Mouse (Mus musculus) embryo, embryonic 9.5 days (tissue): Measurements from ENCODE around the gene Pde1c.

ENCODE experiments used
- DNase-seq: peaks from one replicate; pipeline ENCODE4 v3.0.0-alpha.2; 2017; ENCODE audit errors: extremely low spot score

Gene Pde1c

GRCm38 (mm10) chr6:56098427-56098826 lies 470.5 kb downstream of the Pde1c start:
- no peak for DNase-seq

- DNase-seq, result no peak
Observed at GRCm38 (mm10) chr6:56076378-56076805, 492.5 kb downstream of the Pde1c start.

GRCm38 (mm10) chr6:56068516-56068915 lies 500.4 kb downstream of the Pde1c start:
- DNase-seq, result no peak

GRCm38 (mm10) chr6:56066632-56067282 lies 502.1 kb downstream of the Pde1c start:
- peak; percentile 32 for DNase-seq

- DNase-seq, result no peak
Observed at GRCm38 (mm10) chr6:56063736-56064135, 505.2 kb downstream of the Pde1c start.

DNA sequence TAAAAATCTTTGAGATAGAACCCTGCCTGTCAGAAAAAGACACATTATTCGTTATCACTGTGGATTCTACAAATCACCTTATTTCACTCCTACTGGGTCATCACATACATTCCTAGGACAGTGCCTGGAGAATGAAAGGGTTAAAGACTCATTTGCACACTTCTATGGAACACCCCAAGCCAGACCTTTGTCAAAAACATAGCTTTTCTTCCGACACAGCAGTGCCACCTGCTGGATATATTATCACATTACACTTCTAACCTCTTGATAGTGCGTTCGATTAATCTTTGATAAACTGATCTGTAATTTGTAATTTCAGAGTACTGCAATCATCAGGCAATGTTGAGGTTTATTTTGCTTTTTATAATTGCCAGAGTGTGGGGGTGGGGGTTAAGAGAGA lies 519.8 kb downstream of the Pde1c start:
- peak; percentile 47 for DNase-seq

DNA sequence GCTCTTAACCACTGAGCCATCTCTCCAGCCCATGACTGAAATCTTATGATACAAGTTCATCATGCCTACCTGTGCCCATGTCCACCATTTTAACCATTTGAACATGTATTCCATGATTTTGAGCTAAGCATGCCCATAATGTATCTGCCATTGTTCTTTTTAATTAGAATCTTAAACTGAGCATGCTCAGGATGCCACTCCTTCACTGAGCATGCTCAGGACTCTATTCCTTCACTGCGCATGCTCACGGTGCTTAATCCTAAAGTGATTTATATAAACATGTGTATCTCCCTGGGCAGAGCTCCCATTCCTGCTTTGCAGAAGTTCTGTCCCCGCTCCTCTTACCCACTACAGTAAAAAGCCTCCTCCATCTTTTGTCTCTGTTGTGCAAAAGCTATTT lies 520.3 kb downstream of the Pde1c start:
- DNase-seq, result no peak

- DNase-seq, result no peak
Observed at GRCm38 (mm10) chr6:56044716-56045115, 524.2 kb downstream of the Pde1c start.

DNA sequence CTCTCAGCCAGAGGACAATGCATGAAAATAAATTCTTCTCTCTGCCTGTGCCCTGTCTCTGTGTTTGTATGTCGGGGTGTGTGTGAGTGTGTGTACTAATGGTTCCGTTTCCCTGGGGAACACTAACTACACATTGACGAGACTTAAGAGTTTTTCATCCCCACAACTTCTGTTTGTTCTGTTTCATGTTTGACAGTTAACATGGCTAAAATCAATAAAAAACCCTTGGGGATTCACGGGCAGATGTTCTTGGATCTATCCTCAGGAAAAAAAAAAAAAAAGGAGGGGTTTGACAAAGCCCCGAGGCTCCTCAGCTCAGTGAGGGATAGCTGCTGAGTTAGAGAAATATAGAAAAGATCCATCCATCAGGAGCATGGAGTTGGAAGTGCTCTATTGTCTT lies 524.6 kb downstream of the Pde1c start:
- DNase-seq, result no peak

DNA sequence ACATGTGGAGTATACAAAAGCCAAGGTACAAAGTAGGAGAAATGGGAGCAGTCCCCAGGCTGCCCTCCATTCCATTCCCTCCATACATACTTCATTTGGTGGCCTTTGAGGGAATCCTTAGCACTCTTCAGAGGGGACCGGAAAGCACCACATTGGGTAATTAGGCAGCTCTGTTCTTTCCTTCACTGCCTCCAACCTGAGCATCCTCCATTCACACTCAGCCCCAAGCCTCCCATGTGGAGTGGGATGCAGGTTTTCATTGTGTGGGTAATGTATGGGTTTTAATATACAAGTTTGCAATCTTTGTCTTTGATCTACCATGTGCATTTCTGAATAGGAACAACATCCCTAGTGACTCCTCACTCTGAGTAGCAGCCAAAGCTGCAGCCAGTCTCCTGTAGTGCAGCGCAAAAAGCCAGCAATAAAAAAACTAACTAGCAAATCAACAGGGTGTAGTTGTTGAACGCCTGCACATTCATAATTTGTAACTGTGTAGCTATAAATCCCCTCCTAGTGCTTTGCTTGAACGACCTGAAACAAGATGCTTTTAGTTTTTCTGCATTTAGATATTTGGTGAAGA lies 529.3 kb downstream of the Pde1c start:
- no peak for DNase-seq

DNA sequence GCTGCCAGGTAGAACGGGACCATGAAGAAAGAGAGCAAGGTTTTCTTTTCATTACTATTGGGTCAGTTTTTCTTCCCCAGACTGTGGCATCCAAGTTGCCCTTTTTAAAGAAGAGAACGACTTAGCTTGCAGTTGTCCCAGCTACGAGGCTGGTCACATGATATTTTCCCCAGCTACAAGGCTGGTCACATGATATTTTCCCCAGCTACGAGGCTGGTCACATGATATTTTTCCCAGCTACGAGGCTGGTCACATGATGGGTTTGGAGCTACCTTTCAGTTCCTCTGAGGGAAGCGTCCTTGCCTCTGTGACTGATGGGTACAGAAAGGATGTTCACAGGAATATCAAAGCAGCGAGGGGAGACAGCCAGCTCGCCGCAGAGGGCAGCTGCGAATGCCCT lies 533.8 kb downstream of the Pde1c start:
- no peak for DNase-seq

- DNase-seq, result no peak
Observed at GRCm38 (mm10) chr6:56032231-56032630, 536.7 kb downstream of the Pde1c start.

GRCm38 (mm10) chr6:56029986-56030385 lies 538.9 kb downstream of the Pde1c start:
- DNase-seq, result no peak

- DNase-seq, result no peak
Observed at GRCm38 (mm10) chr6:56027966-56028365, 540.9 kb downstream of the Pde1c start.

DNA sequence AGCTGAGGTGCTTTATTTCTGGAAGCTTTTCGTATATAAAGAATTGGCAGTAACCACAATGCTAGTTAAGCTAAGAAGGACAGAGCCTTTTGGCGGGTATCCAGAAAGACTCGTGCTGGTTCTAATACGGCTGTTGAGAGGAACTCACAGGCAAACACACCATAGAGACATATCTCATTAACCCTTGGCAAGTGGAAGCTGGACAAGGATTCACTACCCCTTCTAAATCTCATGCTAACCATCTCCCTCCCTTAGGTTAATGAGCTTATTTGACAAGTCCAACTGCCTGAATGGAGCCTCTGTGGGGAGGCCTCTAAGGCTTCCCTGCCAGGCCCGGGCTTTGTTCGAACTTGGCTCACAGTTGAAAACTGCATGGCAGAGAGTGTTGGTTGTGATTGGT lies 541.6 kb downstream of the Pde1c start:
- DNase-seq, result no peak

- DNase-seq, result no peak
Observed at GRCm38 (mm10) chr6:56025533-56025932, 543.4 kb downstream of the Pde1c start.
